Mouse (Mus musculus): ENCODE measurements at regions not wholly inside any gene's neighbourhood (a gene's known extent, or its start where the extent isn't known, plus 50 kb on each side); places are given as distances from the start of the nearest gene placed in this dataset.

GRCm38 (mm10) chr19:56034552-56034951, 252.4 kb upstream of the Habp2 start:
- DNase-seq (ENCODE audit: extremely low spot score in 1 of 2, low spot score in 2 of 2) = no peak
- intact Hi-C loops (cut with DNase I) = no loop called here

DNA sequence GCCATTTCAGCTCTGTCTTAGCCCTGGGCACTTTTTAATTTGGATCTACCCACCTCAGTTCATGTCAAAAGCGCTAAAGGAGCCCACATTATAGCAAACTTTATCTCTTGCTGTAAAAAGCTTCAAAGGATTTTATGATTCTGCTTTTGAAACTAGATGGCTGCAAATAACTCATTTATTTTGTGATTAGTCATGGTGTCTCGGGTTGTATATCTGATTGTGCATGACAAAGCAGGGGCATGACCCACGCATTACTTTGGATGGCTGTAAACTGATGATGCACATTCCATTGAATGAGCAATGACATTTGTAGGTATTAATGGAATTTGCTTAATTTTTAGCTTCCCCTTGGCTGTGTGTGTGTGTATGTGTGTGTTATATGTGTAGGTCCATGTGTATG, 249.4 kb upstream of the Habp2 start:
- no peak for DNase-seq (ENCODE audit: extremely low spot score in 1 of 2, low spot score in 2 of 2)
- intact Hi-C loops (cut with DNase I) = no loop called here

- no peak for DNase-seq (ENCODE audit: extremely low spot score in 1 of 2, low spot score in 2 of 2)
- intact Hi-C loops (cut with DNase I) = no loop called here
These were observed 247.6 kb upstream of the Habp2 start for GRCm38 (mm10) chr19:56039091-56040004.

DNA sequence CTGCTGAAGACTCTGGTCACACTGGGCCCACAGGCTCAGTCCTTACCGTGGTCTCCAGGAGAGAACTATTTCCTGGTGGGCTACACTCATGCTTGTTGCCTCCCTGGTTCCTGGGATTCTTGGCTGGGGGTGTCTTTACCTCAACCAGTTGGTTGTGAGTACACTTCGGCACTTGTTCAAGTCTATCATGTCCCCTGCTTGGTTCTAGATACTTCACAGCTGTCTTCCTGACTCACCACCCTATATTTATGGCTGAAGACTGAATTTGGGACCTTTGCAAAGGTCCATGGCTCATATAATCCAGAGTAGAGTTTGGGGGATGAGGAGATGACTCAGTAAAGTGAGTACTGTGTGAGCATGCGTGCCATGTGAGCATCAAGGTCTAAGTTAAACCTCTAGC, 245.0 kb upstream of the Habp2 start:
- DNase-seq (ENCODE audit: extremely low spot score in 1 of 2, low spot score in 2 of 2) = no peak
- intact Hi-C loops (cut with DNase I) = no loop called here

DNA sequence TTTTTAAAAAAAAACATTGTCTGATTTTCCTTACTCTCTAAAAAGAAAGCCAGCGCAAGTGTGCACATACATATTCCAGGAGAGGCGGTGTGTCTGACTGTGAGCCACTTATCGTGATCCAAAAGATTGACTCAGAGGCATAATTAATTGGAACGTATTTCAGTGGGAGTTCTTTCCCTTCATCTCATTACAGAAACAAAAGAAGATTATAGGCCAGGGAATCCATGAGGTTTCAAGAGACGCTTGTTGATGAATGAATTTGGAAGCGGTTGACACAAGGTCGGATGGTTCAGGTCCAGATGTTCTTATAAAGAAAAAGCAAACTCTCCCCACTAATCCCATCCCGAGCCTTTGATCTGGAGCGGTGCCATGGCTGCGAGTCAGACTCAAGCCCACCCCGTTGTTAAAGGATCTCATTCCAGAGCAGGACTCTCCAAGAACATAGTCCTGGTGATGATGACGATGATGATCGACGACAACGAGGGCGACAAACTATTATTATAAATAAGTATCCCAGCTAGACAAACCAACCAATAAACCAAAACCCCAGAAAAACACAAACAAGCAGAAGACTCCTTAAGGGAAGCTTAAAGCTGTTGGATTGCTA, 240.1 kb upstream of the Habp2 start:
- DNase-seq (ENCODE audit: extremely low spot score in 1 of 2, low spot score in 2 of 2) = no peak
- intact Hi-C loops (cut with DNase I) = no loop called here

DNA sequence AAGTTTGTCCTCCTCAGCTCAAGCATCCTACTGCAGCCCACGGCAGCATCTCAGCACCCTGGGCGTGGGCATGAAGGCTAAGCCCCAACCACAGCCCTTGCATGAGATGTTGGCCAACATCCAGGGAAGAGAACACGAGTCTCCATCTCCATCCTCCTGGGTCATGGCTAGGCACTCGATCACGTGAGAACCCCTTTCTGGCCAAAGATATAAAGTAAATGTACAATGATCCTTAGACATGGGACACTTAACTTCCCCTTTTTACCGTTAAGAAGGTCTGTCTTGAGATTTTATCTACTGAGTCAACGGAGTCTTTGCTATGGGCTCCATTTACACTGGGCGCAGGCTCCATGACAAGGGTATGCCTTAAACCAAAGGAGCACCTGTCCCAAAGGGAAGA, 232.8 kb upstream of the Habp2 start:
- intact Hi-C loops (cut with DNase I) = no loop called here
- no peak for DNase-seq (ENCODE audit: extremely low spot score in 1 of 2, low spot score in 2 of 2)

- DNase-seq (ENCODE audit: extremely low spot score in 1 of 2, low spot score in 2 of 2) = no peak
- intact Hi-C loops (cut with DNase I) = no loop called here
These were observed 230.5 kb upstream of the Habp2 start for GRCm38 (mm10) chr19:56056397-56056796.

DNA sequence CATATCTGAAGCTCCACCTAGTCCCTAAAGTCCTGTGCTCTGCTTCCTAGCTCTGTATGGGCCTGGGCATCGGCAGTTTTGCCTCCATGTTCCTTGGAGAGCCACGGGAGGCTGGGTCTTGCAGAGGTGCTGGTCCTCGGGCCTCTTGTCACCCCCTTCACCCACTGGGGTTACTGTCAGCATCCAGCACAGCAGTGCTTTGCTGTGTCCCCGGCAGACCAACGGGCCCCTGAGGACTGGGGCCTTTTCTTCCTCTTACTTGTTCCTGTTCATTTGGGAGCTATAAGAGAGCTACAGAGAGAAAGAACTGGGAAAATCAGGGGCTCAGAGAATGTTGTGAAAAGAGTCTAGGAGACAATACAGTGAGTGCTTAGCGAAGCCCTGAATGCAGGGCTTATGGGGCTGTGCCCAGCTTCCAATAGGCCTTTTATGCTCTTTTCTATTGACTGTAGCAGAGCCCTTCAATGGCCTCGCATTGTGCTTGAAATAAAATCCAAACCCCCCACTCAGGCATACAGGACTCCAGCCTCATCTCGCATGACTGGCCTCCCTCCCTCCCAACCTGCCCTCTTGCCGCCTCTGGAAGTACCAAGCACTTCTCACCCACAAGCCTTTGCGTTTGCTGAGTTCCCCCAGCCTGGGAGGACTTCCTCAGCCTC, 224.9 kb upstream of the Habp2 start:
- DNase-seq (ENCODE audit: extremely low spot score in 1 of 2, low spot score in 2 of 2) = peak in 1 of 2 experiments; percentile 7
- intact Hi-C loops (cut with DNase I) = no loop called here

GRCm38 (mm10) chr19:56063099-56063498, 223.8 kb upstream of the Habp2 start:
- intact Hi-C loops (cut with DNase I) = no loop called here
- DNase-seq (ENCODE audit: extremely low spot score in 1 of 2, low spot score in 2 of 2) = no peak

DNA sequence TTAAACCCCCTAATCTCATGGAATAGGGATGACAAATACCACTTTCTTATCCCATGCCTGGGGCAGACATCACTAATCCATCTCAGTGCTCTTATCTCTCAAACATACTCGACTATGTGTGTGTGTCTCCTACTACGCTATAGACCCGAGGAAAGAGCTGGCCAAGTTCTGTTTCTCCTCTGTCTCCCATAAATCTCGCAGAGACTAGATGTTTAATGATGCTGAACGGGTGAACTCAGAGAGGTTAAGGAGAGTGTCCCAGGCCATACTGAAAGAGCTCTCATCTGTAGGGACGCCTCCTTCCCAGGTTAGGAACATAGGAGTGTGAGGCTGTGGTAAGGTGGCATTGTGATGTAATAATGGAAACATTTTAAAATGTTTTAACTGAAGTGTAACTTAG, 221.2 kb upstream of the Habp2 start:
- DNase-seq (ENCODE audit: extremely low spot score in 1 of 2, low spot score in 2 of 2) = no peak
- intact Hi-C loops (cut with DNase I) = no loop called here

DNA sequence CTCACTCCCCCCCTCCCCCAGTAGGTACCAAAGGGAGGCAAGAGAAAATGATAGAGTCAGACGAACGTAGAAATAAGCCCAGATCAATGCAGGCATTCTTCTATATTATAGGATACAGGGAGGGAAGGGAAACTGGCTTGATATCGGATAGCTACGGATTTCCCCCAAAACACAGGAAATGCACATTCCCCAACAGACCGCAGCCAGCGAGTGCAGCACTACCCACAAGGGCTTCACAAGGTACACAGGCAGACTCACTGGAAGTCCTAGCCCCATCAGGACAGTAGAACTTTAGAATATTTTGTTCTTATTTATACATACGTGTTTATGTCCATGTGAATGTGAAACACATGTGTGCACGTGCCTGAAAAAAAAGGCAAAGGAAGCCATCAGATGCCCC, 218.8 kb upstream of the Habp2 start:
- no peak for DNase-seq (ENCODE audit: extremely low spot score in 1 of 2, low spot score in 2 of 2)
- intact Hi-C loops (cut with DNase I) = no loop called here

DNA sequence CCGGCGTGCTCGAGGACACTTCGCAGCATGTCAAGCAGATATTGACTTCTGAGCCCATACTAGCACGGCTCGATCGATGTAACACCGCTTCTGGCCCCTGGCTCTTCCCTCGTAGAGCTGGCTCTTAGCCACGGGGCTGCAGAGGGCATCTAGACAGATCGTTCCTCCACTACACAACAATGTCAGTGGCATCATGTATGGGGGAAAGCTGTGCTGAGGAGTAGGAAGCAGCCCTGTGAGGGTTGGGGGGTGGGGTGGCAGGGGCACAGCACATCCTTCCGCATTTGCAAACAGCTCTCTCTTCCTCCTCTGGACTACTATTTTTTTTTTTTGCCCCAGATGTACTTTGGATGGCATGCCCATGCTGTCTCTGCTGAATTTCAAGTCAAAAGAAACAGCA, 218.1 kb upstream of the Habp2 start:
- peak in 1 of 2 experiments; percentile 27 for DNase-seq (ENCODE audit: extremely low spot score in 1 of 2, low spot score in 2 of 2)
- intact Hi-C loops (cut with DNase I) = no loop called here

DNA sequence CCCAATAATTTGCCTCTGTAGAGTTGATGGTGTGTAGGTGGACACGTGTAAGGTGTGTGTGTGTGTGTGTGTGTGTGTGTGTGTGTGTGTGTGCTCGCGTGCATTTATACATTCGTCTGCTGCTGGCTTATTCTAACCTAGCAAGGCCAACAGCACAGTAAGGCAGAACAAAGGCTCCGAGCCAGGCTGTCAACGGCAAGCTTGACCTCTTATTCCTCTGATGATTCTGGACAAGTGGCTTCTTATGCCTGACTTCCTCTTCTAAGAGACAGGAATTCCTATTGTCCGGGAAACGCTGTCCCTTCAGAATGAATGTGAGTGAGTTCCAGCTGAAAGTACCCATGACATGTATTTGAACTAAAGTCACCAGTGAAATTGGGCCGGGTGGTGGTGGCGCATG, 217.7 kb upstream of the Habp2 start:
- intact Hi-C loops (cut with DNase I) = no loop called here
- DNase-seq (ENCODE audit: extremely low spot score in 1 of 2, low spot score in 2 of 2) = no peak

DNA sequence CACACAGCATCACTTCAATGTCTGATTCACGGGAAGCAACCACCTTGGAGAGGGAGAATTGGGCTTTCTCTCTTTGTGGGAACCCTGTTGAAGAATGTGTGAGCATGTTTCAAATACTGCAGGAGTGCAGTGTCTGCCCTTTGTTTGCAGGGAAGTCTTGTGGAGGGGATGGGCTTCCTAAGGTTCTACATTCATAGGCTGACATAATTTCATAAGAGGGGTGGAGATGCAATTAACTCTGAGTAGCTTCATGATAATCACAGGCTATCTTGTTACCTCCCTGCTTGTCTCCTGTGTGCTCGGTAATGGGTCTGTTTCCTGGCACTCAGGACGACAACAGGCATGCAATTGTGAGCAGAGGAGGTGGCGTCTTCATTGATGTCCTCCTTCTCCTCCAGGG, 215.6 kb upstream of the Habp2 start:
- intact Hi-C loops (cut with DNase I) = no loop called here
- no peak for DNase-seq (ENCODE audit: extremely low spot score in 1 of 2, low spot score in 2 of 2)

- DNase-seq (ENCODE audit: extremely low spot score in 1 of 2, low spot score in 2 of 2) = no peak
- intact Hi-C loops (cut with DNase I) = no loop called here
These were observed 210.8 kb upstream of the Habp2 start for GRCm38 (mm10) chr19:56076128-56076527.

DNA sequence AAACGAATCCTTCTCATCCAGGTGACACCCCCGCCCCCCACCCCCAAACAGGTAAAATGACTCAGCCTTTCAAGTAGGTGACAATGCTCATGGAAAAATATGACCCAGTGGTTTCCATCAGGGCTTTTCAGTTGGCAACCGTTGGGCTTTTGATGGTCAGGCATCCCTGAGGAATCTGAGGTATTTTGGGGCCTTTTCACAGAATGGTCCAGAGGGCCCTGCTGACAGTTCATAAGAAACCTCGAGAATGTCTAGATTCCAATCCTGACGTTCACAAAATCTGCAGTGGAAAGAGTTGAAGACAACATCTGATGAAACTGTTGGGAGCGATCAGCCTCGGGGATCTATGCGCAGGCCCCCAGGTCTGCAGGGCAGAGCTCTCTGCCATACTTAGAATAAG, 209.4 kb upstream of the Habp2 start:
- no peak for DNase-seq (ENCODE audit: extremely low spot score in 1 of 2, low spot score in 2 of 2)
- intact Hi-C loops (cut with DNase I) = no loop called here

- intact Hi-C loops (cut with DNase I) = no loop called here
- no peak for DNase-seq (ENCODE audit: extremely low spot score in 1 of 2, low spot score in 2 of 2)
These were observed 200.4 kb upstream of the Habp2 start for GRCm38 (mm10) chr19:56086413-56087083.

GRCm38 (mm10) chr19:56087127-56087526, 199.8 kb upstream of the Habp2 start:
- DNase-seq (ENCODE audit: extremely low spot score in 1 of 2, low spot score in 2 of 2) = no peak
- intact Hi-C loops (cut with DNase I) = no loop called here

DNA sequence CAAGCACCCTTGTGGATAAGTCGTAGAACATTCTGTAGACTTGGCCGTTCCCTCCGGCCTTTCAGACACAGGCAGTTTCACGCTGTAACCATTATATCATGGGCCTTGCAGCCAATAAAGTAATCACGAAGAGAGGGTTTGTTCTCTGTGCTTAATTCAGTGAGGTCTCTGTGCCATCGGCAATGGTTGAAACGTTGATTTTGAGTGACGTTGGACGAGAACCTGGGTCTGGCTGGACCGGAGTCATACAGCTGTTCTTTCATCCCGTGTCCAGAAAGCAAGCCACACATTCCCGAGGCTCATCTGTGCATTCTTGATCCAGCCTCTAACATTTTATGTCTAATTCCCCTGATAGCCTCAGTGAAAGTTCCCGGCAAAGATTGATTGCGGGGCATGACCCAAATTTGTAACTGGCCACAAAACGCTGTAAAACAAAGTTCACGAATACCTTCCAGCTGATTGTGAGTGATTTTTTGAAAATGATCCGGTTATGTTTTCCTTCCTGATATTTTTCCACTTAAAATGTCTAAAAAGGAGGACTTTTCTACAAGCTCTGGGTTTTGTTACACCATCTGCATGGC, 197.1 kb upstream of the Habp2 start:
- intact Hi-C loops (cut with DNase I) = no loop called here
- no peak for DNase-seq (ENCODE audit: extremely low spot score in 1 of 2, low spot score in 2 of 2)

Data from left cerebral cortex, postnatal 10 days (tissue).